Mouse (Mus musculus): Measurements from ENCODE around the gene Inka1. TPM values are rescaled to one million over a fixed set of nuclear protein-coding genes. Genes with fewer than 3 reads are reported as not detected.

The Inka1 gene
- polyA plus RNA-seq, 1 experiment from 2014 or later, result 16.2 TPM

DNA sequence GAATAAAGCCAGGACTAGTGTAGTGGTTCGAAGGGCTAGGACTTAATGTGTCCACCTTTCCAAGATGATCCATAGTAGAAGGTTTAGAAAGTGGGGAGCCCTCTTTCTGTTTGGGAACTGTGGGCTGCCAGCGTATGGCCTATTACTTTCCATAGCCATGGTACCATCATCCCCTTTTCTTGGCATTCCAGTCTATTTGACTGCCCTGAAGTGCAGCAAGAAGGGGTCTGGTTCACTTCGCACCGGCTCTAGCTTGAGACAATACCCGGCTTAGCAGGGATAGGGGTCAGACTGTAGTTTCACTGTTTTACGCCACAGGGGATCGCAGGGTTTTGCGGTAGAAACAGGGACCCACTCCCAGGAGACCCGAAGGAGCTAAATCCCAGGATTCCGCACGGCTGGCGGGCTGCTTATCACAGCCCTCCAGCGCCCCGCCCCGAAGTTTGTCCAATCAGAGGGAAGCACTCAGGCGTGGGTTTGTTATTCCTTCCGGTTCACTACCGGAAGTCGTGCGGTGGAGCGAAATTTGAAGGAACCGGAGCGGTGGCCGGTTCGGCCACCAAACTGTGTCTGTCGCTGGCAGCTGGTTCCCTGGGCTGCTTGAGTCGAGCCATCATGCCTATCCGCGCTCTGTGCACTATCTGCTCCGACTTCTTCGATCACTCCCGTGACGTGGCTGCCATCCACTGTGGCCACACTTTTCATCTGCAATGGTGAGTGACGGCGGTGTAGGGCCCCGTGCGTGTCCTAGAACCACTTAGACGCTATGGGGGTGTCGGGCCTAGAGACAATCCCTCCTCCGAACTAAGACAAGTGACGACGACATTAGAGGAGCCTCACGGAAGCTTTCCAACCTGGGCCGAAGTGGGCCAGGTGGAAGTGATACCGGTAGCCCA is 35.0 kb downstream of the Inka1 start:
- peak; percentile 97 for ATAC-seq
- DNase-seq (ENCODE audit: low spot score), result peak; percentile 97
- Histone ChIP-seq H3K27ac (ENCODE audit: low read depth, low read length) (peak overlapping the region; percentile 71), H3K9me3 (replicated peaks; ENCODE audit: control insufficient read depth, low read length) (no peaks in the 10 kb centered on the region), H3K9ac (ENCODE audit: low read length) (peak overlapping the region; percentile 76), H3K4me3 (ENCODE audit: low read depth, low read length) (peak overlapping the region; percentile 47), H3K36me3 (ENCODE audit: control insufficient read depth, insufficient read depth, low read length) (no peaks in the 10 kb centered on the region), H3K27me3 (replicated peaks; ENCODE audit: control insufficient read depth, insufficient read depth, low read length) (no peaks in the 10 kb centered on the region), H3K4me1 (ENCODE audit: control insufficient read depth, insufficient read depth, low read length) (peaks cover 7% of the 10 kb centered on the region; the same call in 1 of the 2 replicates), H3K4me2 (ENCODE audit: low read length) (peak overlapping the region; percentile 61)
- WGBS, result 15% methylated on average over 45 of the region's 45 CpGs

DNA sequence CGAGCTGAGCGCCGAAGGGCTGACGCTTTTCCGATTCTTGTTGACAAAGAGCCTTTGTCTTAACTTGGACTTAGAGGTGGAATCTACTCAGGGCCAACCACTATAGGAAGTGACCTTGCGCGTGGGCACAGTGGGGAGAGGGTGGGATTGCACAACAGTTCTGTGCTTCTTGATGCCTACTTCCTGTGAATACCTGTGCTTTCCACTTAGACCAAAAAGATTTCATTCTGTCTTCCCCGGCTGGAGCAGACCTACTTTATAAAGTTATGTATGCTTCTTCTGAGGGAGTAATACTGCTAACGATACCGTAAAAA is 35.8 kb downstream of the Inka1 start, which contains the start of gene Traip:
Gene Traip (plus strand): TSS at position 215 of the 314 bp plus-strand sequence.
- 91% methylated on average over 10 of the region's 10 CpGs for WGBS
- Histone ChIP-seq H3K4me2 (ENCODE audit: low read length) (peak within 1 kb of the TSS; percentile 61), H3K4me1 (ENCODE audit: control insufficient read depth, insufficient read depth, low read length) (peaks cover 7% of the 10 kb centered on the region; the same call in 1 of the 2 replicates), H3K9ac (ENCODE audit: low read length) (peak within 1 kb of the TSS; percentile 76), H3K27me3 (replicated peaks; ENCODE audit: control insufficient read depth, insufficient read depth, low read length) (no peaks in the 10 kb centered on the region), H3K27ac (ENCODE audit: low read depth, low read length) (peak within 1 kb of the TSS; percentile 71), H3K36me3 (ENCODE audit: control insufficient read depth, insufficient read depth, low read length) (no peaks in the 10 kb centered on the region), H3K9me3 (replicated peaks; ENCODE audit: control insufficient read depth, low read length) (no peaks in the 10 kb centered on the region), H3K4me3 (ENCODE audit: low read depth, low read length) (peak within 1 kb of the TSS; percentile 47)
- no peak for ATAC-seq
- no peak for DNase-seq (ENCODE audit: low spot score)

DNA sequence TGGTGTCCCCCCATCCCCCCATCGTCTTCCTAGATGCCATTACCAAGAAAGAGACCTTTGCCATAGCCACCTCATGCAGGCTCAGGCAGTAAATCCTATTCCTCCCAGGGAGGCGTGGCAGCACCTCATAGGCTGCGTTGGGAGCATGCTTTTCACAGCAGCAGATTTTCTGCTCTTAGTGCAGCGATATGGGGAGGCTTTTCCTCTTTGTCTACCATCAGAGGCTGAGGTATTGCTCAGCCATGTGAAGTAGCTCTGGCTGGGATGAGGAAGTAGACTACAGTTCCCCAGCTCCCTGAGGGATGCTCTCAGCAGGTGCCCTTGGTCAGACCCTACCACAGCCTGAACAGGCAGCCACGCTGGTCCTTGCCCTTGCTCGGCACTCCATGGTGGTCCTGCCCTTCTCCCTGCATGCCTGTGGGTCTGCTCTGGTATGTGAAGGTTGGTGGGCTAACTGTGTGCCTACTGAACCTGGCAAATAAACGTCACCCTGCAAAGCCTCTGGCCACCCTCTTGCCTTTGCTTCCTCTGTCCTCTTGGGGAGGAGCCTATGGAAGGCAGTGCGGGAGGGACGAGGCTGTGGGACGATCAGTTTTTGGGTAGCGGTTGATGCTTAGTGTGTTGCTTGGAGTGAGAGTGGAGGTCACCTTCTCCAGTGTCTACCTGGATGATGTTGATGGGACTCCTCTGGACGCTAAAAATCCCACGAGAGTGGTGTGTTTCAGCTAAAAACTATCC is 36.3 kb downstream of the Inka1 start:
- Histone ChIP-seq H3K36me3 (ENCODE audit: control insufficient read depth, insufficient read depth, low read length) (no peaks in the 10 kb centered on the region), H3K4me1 (ENCODE audit: control insufficient read depth, insufficient read depth, low read length) (peaks cover 7% of the 10 kb centered on the region; the same call in 1 of the 2 replicates), H3K4me3 (ENCODE audit: low read depth, low read length) (no peak overlapping the region), H3K27me3 (replicated peaks; ENCODE audit: control insufficient read depth, insufficient read depth, low read length) (no peaks in the 10 kb centered on the region), H3K9ac (ENCODE audit: low read length) (no peak overlapping the region), H3K27ac (ENCODE audit: low read depth, low read length) (no peak overlapping the region), H3K9me3 (replicated peaks; ENCODE audit: control insufficient read depth, low read length) (no peaks in the 10 kb centered on the region), H3K4me2 (ENCODE audit: low read length) (no peak overlapping the region)
- DNase-seq (ENCODE audit: low spot score) (no peak), ATAC-seq (no peak)
- 83% methylated on average over 13 of the region's 13 CpGs for WGBS

DNA sequence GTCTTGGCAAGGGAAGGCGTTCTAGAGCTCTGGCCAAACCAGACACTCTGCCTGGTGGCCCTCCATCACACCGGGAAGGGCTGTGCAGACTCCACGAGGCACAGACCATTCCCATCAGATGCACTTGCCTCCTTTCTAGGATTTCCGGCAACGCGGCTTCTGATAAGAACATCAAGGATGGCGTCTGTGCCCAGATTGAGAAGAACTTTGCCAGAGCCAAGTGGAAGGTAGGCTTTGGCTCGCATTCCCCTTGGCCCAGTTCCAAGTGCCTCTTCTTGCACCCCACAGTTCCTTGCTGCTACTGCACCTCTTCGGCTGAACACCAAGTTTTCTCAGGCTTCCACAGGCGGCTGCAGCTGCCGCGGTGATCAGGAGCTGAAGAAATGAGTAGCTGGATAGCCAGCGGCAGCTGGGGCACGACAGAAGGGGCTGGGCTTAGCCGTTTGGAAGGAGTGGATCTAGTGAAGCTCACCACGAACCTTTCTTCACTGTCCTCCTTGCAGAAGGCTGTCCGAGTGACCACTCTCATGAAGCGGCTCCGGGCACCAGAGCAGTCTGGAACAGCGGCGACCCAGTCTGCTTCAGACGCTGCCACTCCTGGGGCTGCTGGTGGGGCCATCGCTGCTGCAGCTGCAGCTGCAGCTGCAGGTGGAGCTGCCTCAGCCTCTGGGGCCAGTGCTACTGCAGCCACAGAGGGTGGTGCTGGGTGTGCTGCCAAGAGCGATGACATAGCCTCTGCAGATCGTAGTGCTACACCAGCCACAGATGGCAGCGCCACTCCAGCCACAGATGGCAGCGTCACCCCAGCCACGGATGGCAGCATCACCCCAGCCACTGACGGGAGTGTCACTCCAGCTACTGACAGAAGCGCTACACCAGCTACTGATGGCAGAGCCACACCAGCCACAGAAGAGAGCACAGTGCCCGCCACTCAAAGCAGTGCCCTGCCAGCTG is 38.2 kb downstream of the Inka1 start:
- DNase-seq (ENCODE audit: low spot score) (no peak), ATAC-seq (no peak)
- no peak overlapping the region for H3K9ac ChIP-seq (ENCODE audit: low read length)
- no peaks in the 10 kb centered on the region for H3K36me3 ChIP-seq (ENCODE audit: control insufficient read depth, insufficient read depth, low read length)
- H3K27me3 ChIP-seq (replicated peaks; ENCODE audit: control insufficient read depth, insufficient read depth, low read length), result no peaks in the 10 kb centered on the region
- H3K4me2 ChIP-seq (ENCODE audit: low read length), result no peak overlapping the region
- 90% methylated on average over 31 of the region's 31 CpGs for WGBS
- H3K9me3 ChIP-seq (replicated peaks; ENCODE audit: control insufficient read depth, low read length), result no peaks in the 10 kb centered on the region
- no peak overlapping the region; the same call in 1 of the 2 replicates for H3K27ac ChIP-seq (ENCODE audit: low read depth, low read length)
- peaks cover 7% of the 10 kb centered on the region; the same call in 1 of the 2 replicates for H3K4me1 ChIP-seq (ENCODE audit: control insufficient read depth, insufficient read depth, low read length)
- no peak overlapping the region for H3K4me3 ChIP-seq (ENCODE audit: low read depth, low read length)

DNA sequence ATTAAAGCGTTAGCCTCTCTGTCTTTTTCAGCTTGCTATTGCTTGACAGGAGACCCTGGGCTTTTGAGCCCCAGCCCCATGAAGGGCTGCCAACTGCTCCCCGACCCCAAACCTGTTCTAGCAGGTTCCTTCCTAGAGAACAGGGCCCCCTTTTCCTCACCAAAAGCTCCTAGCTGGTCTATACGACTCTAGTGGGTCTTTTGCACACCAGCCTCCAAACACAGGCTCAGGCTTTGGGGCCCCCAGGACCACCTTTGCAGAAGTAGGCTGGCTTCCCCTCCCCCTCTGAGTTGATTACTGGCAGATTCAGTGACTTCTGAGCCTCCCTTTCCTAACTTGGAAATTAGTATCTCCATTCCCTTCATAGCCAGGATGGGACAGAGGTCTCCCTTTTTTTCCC is 48.8 kb downstream of the Inka1 start:
- H3K4me2 ChIP-seq (ENCODE audit: low read length), result peak overlapping the region; percentile 86
- no peaks in the 10 kb centered on the region for H3K27me3 ChIP-seq (replicated peaks; ENCODE audit: control insufficient read depth, insufficient read depth, low read length)
- H3K36me3 ChIP-seq (ENCODE audit: control insufficient read depth, insufficient read depth, low read length), result no peaks in the 10 kb centered on the region
- peak overlapping the region; percentile 49 for H3K4me3 ChIP-seq (ENCODE audit: low read depth, low read length)
- ATAC-seq (no peak), DNase-seq (ENCODE audit: low spot score) (no peak)
- H3K27ac ChIP-seq (ENCODE audit: low read depth, low read length), result no peak overlapping the region
- H3K4me1 ChIP-seq (ENCODE audit: control insufficient read depth, insufficient read depth, low read length), result peaks cover 12% of the 10 kb centered on the region
- WGBS, result 0% methylated on average over 3 of the region's 3 CpGs
- H3K9ac ChIP-seq (ENCODE audit: low read length), result peak overlapping the region; percentile 67
- H3K9me3 ChIP-seq (replicated peaks; ENCODE audit: control insufficient read depth, low read length), result no peaks in the 10 kb centered on the region

DNA sequence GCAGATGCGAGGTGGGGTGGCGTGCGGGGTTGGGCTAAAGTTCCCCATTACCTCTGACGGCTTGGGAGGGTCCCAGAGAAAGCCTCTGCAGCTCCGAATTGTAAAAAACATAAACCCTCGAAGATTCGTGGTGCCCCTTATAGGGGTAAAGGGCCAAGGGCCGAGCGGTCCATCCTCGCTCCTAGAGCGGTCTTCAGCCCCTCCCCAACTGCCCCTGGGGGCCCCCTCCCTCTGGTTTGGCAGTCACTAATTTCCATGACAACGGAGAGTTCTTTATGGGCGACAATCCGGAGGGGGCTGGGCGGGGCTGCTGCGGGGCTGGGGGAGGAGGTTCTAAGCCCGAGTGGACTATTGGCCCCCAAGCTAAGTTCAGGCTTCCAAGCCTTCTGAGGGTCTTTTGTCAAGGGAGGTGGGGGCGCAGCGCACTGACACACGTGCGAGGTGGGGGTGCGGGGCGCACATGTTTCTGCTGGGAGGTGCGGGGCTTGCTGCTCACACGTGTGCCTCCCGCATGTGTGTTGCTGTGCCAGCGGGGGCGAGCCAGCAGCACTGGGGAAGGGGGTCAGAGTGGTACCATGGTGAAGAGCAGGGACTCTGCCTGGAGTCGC is 49.4 kb downstream of the Inka1 start:
- Histone ChIP-seq H3K9ac (ENCODE audit: low read length) (peak overlapping the region; percentile 67), H3K36me3 (ENCODE audit: control insufficient read depth, insufficient read depth, low read length) (no peaks in the 10 kb centered on the region), H3K27me3 (replicated peaks; ENCODE audit: control insufficient read depth, insufficient read depth, low read length) (no peaks in the 10 kb centered on the region), H3K9me3 (replicated peaks; ENCODE audit: control insufficient read depth, low read length) (no peaks in the 10 kb centered on the region), H3K4me2 (ENCODE audit: low read length) (peak overlapping the region; percentile 86), H3K4me1 (ENCODE audit: control insufficient read depth, insufficient read depth, low read length) (peaks cover 12% of the 10 kb centered on the region), H3K4me3 (ENCODE audit: low read depth, low read length) (peak overlapping the region; percentile 49), H3K27ac (ENCODE audit: low read depth, low read length) (no peak overlapping the region)
- 1% methylated on average over 29 of the region's 29 CpGs for WGBS
- ATAC-seq (peak; percentile 62), DNase-seq (ENCODE audit: low spot score) (peak; percentile 37)

GRCm38 (mm10) chr9:107935790-107936214 is 49.9 kb downstream of the Inka1 start:
- Histone ChIP-seq H3K4me1 (ENCODE audit: control insufficient read depth, insufficient read depth, low read length) (peaks cover 12% of the 10 kb centered on the region), H3K27ac (ENCODE audit: low read depth, low read length) (peak overlapping the region; percentile 27; the same call in 1 of the 2 replicates), H3K4me2 (ENCODE audit: low read length) (peak overlapping the region; percentile 86), H3K9ac (ENCODE audit: low read length) (peak overlapping the region; percentile 67), H3K4me3 (ENCODE audit: low read depth, low read length) (peak overlapping the region; percentile 49), H3K36me3 (ENCODE audit: control insufficient read depth, insufficient read depth, low read length) (no peaks in the 10 kb centered on the region), H3K9me3 (replicated peaks; ENCODE audit: control insufficient read depth, low read length) (no peaks in the 10 kb centered on the region), H3K27me3 (replicated peaks; ENCODE audit: control insufficient read depth, insufficient read depth, low read length) (no peaks in the 10 kb centered on the region)
- DNase-seq (ENCODE audit: low spot score) (peak; percentile 52), ATAC-seq (peak; percentile 70)
- WGBS, result under 1% methylated on average over 39 of the region's 41 CpGs

DNA sequence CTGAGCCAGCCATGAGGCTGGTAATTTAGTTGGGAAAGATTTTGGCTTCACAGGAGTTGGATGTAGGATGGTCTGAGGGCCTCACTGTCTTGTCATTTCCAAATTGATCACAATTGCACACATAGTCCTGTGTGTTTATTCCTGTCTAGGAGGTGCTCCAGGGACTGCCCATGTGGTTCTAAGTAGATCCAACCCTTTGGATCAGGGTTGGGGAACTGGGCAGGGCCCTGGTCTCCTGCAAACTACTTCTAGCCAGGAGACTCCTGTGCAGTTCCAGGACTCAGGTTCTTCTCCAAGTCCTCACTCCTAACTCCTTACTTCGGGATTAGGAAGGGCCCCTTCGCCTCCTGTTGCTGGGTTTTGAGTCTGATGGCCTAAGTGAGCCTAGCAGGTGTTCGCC is 50.3 kb downstream of the Inka1 start, which contains the start of gene Camkv:
Gene Camkv (plus strand): TSS at position 301 of the 400 bp plus-strand sequence.
- Histone ChIP-seq H3K4me1 (ENCODE audit: control insufficient read depth, insufficient read depth, low read length) (peaks cover 12% of the 10 kb centered on the region), H3K9ac (ENCODE audit: low read length) (peak within 1 kb of the TSS; percentile 67), H3K4me3 (ENCODE audit: low read depth, low read length) (peak within 1 kb of the TSS; percentile 49), H3K4me2 (ENCODE audit: low read length) (peak within 1 kb of the TSS; percentile 86), H3K27me3 (replicated peaks; ENCODE audit: control insufficient read depth, insufficient read depth, low read length) (no peaks in the 10 kb centered on the region), H3K9me3 (replicated peaks; ENCODE audit: control insufficient read depth, low read length) (no peaks in the 10 kb centered on the region), H3K27ac (ENCODE audit: low read depth, low read length) (peak within 1 kb of the TSS; percentile 27; the same call in 1 of the 2 replicates), H3K36me3 (ENCODE audit: control insufficient read depth, insufficient read depth, low read length) (no peaks in the 10 kb centered on the region)
- no peak for DNase-seq (ENCODE audit: low spot score)
- 4% methylated on average over 3 of the region's 3 CpGs for WGBS
- ATAC-seq, result no peak

Data from forebrain, embryonic 14.5 days (tissue).